Mouse (Mus musculus): Measurements from ENCODE around the gene Gria4.
A peak's percentile ranks its signal among the peaks of the same experiment; 100 is the strongest.

DNA sequence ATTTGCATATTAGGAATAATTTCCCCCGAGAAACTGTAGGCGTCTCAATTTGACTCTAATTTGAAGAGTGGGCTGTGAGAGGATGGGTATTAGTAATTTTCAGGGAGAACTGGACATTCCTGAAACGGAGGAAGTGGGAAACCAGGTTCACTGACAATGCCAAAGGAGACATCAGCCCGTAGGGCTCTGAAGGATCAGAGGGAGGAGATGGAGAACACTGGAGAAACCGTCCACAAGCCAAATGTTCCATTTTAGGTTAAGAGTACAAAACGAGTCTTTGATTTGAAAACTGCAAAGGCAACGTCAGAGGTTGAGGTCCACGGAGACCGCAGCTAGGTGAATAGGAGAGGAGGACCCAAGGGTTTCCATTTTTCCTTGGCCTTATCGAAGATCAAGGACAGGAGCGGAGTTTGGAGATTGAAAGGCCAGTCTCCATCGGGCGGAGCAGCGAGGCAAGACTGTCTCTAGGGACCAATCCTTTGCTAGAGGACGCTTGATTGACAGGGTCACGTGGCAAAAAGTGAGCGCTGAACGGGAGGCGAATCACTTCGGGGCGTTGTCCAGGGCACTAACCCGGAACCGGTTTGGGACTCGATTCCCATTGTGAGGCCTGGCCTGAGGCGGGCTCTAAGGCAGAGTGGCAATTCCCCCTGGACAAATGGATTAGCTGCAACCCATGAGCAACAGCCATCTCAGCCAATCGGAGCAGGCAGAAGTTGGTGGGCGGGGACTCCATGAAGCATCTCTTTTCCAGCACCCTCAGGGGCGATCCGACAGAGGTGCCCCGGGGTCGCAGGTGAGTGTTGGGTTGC, 420.0 kb downstream of the Gria4 start, which contains the start of gene Msantd4:
- peak; percentile 12; the same call in 1 of the 2 replicates for TF ChIP-seq POLR2A (IDR thresholded peaks at IDR 0.05; ENCODE audit: low read depth, low read length)
- TF ChIP-seq CTCF (IDR thresholded peaks at IDR 0.05; ENCODE audit: extremely low read depth, insufficient read depth, insufficient read length, insufficient replicate concordance), result no peak
